Mouse (Mus musculus) cortical plate, adult 2 months (tissue): ENCODE results near the gene Atp6v0e2.

Experiments
- CTCF ChIP-seq: fragments of 200-500 bp; IDR thresholded peaks from 2 replicates; pipeline ENCODE4 v1.5.1; 2011; ENCODE audit warnings: mild to moderate bottlenecking, control low read depth, low read length; ENCODE audit not compliant: insufficient read depth; ENCODE audit errors: extremely low read depth
- POLR2A ChIP-seq: fragments of 200-500 bp; IDR thresholded peaks from 2 replicates; pipeline ENCODE4 v1.6.1; 2011; ENCODE audit warnings: mild to moderate bottlenecking, low read length, control low read depth; ENCODE audit not compliant: insufficient read depth; ENCODE audit errors: extremely low read depth

- no peak for TF ChIP-seq CTCF
- no peak for TF ChIP-seq POLR2A
Observed at GRCm38 (mm10) chr6:48589194-48589750, 51.9 kb downstream of the Atp6v0e2 start, which contains the start of gene Gm45021.
